26 mouse cellular contexts compared by ENCODE assay signal in the genomic region with DNA sequence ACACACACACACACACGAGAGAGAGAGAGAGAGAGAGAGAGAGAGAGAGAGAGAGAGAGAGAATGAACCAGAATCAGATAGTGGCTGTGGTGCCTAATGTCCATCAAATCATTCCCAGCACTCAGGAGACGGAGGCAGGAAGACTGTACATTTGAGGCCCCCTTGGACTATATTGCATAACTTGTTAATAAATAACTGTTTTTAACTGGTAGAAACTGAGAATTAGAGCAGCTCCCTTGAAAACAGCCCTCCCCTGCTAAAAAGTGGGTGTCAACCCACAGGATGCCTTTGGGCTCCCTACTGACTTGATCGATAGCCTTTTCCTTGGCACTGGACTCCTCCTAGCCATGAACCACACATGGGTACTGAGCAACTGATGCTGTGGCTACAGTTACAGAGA. TPM values are rescaled to one million over a fixed set of nuclear protein-coding genes. Genes with fewer than 3 reads are reported as not detected.
DNase-seq lines count a peak whose midpoint lies in the region; ATAC-seq lines count a peak whose summit lies in the region.
"Had no signal": no experiment of that assay in that cellular context is flagged by ENCODE, and none has a peak within 500 bp of the region (broad histone marks: within the 10 kb centered on the region; RNA-seq: fewer than 3 reads in every experiment).

No protein-coding gene starts in this region.

- H3K27me3 ChIP-seq in kidney, embryonic 15.5 days: no peaks in the 10 kb centered on the region
- no peaks in the 10 kb centered on the region for H3K27me3 ChIP-seq in kidney, embryonic 14.5 days (ENCODE audit: control insufficient read depth, insufficient read depth, low read length)
- H3K27me3 ChIP-seq in hindbrain, embryonic 10.5 days (ENCODE audit: insufficient read depth, poor library complexity, severe bottlenecking): no peaks in the 10 kb centered on the region
- H3K27me3 ChIP-seq: CH12.LX; embryonic facial prominence, embryonic 12.5 days; heart, embryonic 12.5 days; limb, embryonic 13.5 days; neural tube, embryonic 15.5 days had no signal

- H3K27ac ChIP-seq in kidney, embryonic 15.5 days: no peak overlapping the region
- no peak overlapping the region for H3K27ac ChIP-seq in kidney, embryonic 14.5 days (ENCODE audit: low read depth, low read length)
- peak overlapping the region; percentile 94; the same call in 1 of the 2 replicates for H3K27ac ChIP-seq in macrophage
- no peak overlapping the region for H3K27ac ChIP-seq in hindbrain, embryonic 10.5 days
- H3K27ac ChIP-seq: embryonic facial prominence, embryonic 12.5 days; hindbrain, postnatal 0 days; kidney, postnatal 0 days; limb, embryonic 13.5 days; midbrain, embryonic 10.5 days; neural tube, embryonic 15.5 days had no signal

- DNase-seq in NIH3T3 (ENCODE audit: low read depth): peak; percentile 49
- DNase-seq in kidney, postnatal 14 days: peak; percentile 32
- no peak for DNase-seq in hindbrain, embryonic 10.5 days (ENCODE audit: low spot score)
- DNase-seq in lung, adult 18-20 months: no peak
- DNase-seq: adrenal gland, adult 8-10 months; cerebellum, adult 18-20 months; cerebellum, postnatal 25 days; forebrain, postnatal 0 days; gastrocnemius, postnatal 14 days; heart, adult 18-20 months; heart, postnatal 10 days; layer of hippocampus, postnatal 36 days; right cerebral cortex, adult 18-20 months had no signal

- H3K9ac ChIP-seq in kidney, embryonic 15.5 days: no peak overlapping the region
- no peak overlapping the region for H3K9ac ChIP-seq in kidney, embryonic 14.5 days (ENCODE audit: low read depth, low read length)
- H3K9ac ChIP-seq: embryonic facial prominence, embryonic 12.5 days; forebrain, postnatal 0 days; heart, embryonic 12.5 days; limb, embryonic 13.5 days; neural tube, embryonic 15.5 days had no signal

- H3K9me3 ChIP-seq in kidney, embryonic 15.5 days (replicated peaks): no peaks in the 10 kb centered on the region
- H3K9me3 ChIP-seq in kidney, embryonic 14.5 days (ENCODE audit: control insufficient read depth, low read length): no peaks in the 10 kb centered on the region
- H3K9me3 ChIP-seq in hindbrain, embryonic 10.5 days: no peaks in the 10 kb centered on the region
- H3K9me3 ChIP-seq: embryonic facial prominence, embryonic 12.5 days; G1E; heart, embryonic 12.5 days; limb, embryonic 13.5 days; midbrain, embryonic 10.5 days; neural tube, embryonic 15.5 days had no signal

- H3K4me1 ChIP-seq in kidney, embryonic 15.5 days: no peaks in the 10 kb centered on the region
- no peaks in the 10 kb centered on the region for H3K4me1 ChIP-seq in kidney, embryonic 14.5 days (ENCODE audit: control insufficient read depth, insufficient read depth, low read length)
- H3K4me1 ChIP-seq in hindbrain, embryonic 10.5 days (replicated peaks): no peaks in the 10 kb centered on the region
- H3K4me1 ChIP-seq: embryonic facial prominence, embryonic 12.5 days; heart, embryonic 12.5 days; midbrain, embryonic 10.5 days; neural tube, embryonic 15.5 days had no signal

- H3K79me2 ChIP-seq in macrophage (ENCODE audit: inconsistent target): peaks cover 91% of the 10 kb centered on the region

- 0 out of 2 replicates have a peak, but pooled peaks have one; percentile 25 for ATAC-seq in kidney, embryonic 15.5 days (replicated peaks; ENCODE audit: low FRiP score)
- ATAC-seq in kidney, embryonic 14.5 days (ENCODE audit: low FRiP score, low TSS enrichment): no peak
- ATAC-seq: activated CD4-positive, CD25-positive, alpha-beta regulatory T cell, adult 4 months; forebrain, postnatal 0 days; hindbrain, postnatal 0 days had no signal

- H3K4me3 ChIP-seq in kidney, embryonic 15.5 days (replicated peaks): no peak overlapping the region
- H3K4me3 ChIP-seq in kidney, embryonic 14.5 days (ENCODE audit: low read length): no peak overlapping the region
- no peak overlapping the region for H3K4me3 ChIP-seq in macrophage (ENCODE audit: inconsistent target)
- H3K4me3 ChIP-seq in hindbrain, embryonic 10.5 days: no peak overlapping the region
- H3K4me3 ChIP-seq: embryonic facial prominence, embryonic 12.5 days; heart, embryonic 12.5 days; limb, embryonic 13.5 days; midbrain, embryonic 10.5 days; neural tube, embryonic 15.5 days had no signal

- no peak overlapping the region for H3K4me2 ChIP-seq in kidney, embryonic 15.5 days
- no peak overlapping the region for H3K4me2 ChIP-seq in kidney, embryonic 14.5 days (replicated peaks; ENCODE audit: low read depth, low read length)
- H3K4me2 ChIP-seq: embryonic facial prominence, embryonic 12.5 days; heart, embryonic 12.5 days; limb, embryonic 13.5 days; neural tube, embryonic 15.5 days had no signal

- WGBS in kidney, embryonic 15.5 days: 63% methylated on average over 2 of the region's 3 CpGs
- WGBS in kidney, embryonic 14.5 days: 63% methylated on average over 3 of the region's 3 CpGs
- WGBS in macrophage (ENCODE audit: missing documents): 100% methylated on average over 2 of the region's 3 CpGs
- whole genome bisulfite sequencing in hindbrain, embryonic 10.5 days: 76% methylated on average over 3 of the region's 3 CpGs

- no peaks in the 10 kb centered on the region for H3K36me3 ChIP-seq in kidney, embryonic 15.5 days
- no peaks in the 10 kb centered on the region for H3K36me3 ChIP-seq in kidney, embryonic 14.5 days (ENCODE audit: control insufficient read depth, insufficient read depth, low read length)
- no peaks in the 10 kb centered on the region for H3K36me3 ChIP-seq in macrophage (ENCODE audit: inconsistent target)
- no peaks in the 10 kb centered on the region for H3K36me3 ChIP-seq in hindbrain, embryonic 10.5 days
- H3K36me3 ChIP-seq: embryonic facial prominence, embryonic 12.5 days; G1E; heart, embryonic 12.5 days; limb, embryonic 13.5 days; midbrain, embryonic 10.5 days; neural tube, embryonic 15.5 days had no signal

RNA-seq across cellular contexts. Expression of a gene that starts 11.0 kb away (rescaled TPM):
- 40.0 and 43.8 TPM in 2 replicates for polyA plus RNA-seq in kidney, embryonic 15.5 days (2015; fragmentation: Nextera tagmentation; extraction: Ambion mirVana)
- polyA plus RNA-seq in kidney, embryonic 14.5 days (2014; fragmentation: Nextera tagmentation; extraction: Ambion mirVana): 28.1 and 34.7 TPM in 2 replicates
- total RNA-seq in macrophage (2018; cell fraction: chromatin; rRNA removed): 100 to 1,000 TPM; 156 to 576 (median 276) TPM
- 100 to 1,000 TPM; 366 to 589 (median 493) TPM for total RNA-seq in macrophage (2018; cell fraction: cytosol; rRNA removed)
- 100 to 1,000 TPM; 214 to 424 (median 305) TPM for total RNA-seq in macrophage (2018; cell fraction: nucleus; rRNA removed)
- 355 to 520 TPM (median 453 TPM) in 3 replicates for polyA plus RNA-seq in macrophage (2018)
- 7.4 and 8.7 TPM in 2 replicates for polyA plus RNA-seq in hindbrain, embryonic 10.5 days (2016; fragmentation: Nextera tagmentation; extraction: Ambion mirVana)

RNA-seq across cellular contexts. Expression of a gene that starts 49.2 kb away (rescaled TPM):
- polyA plus RNA-seq in kidney, embryonic 15.5 days (2015; fragmentation: Nextera tagmentation; extraction: Ambion mirVana): 34.1 and 35.0 TPM in 2 replicates
- polyA plus RNA-seq in kidney, embryonic 14.5 days (2014; fragmentation: Nextera tagmentation; extraction: Ambion mirVana): 27.0 and 38.3 TPM in 2 replicates
- total RNA-seq in macrophage (2018; cell fraction: chromatin; rRNA removed): 10 to 100 TPM in 21 of 26 experiments, 1 to 10 TPM in 5; 5.5 to 54.8 (median 24.7) TPM
- 10 to 100 TPM in 19 of 26 experiments, 1 to 10 TPM in 7; 7.6 to 14.8 (median 11.4) TPM for total RNA-seq in macrophage (2018; cell fraction: cytosol; rRNA removed)
- 10 to 100 TPM in 21 of 26 experiments, 1 to 10 TPM in 5; 7.8 to 45.5 (median 16.5) TPM for total RNA-seq in macrophage (2018; cell fraction: nucleus; rRNA removed)
- 7.5 to 12.1 TPM (median 11.7 TPM) in 3 replicates for polyA plus RNA-seq in macrophage (2018)
- 35.0 and 38.1 TPM in 2 replicates for polyA plus RNA-seq in hindbrain, embryonic 10.5 days (2016; fragmentation: Nextera tagmentation; extraction: Ambion mirVana)

Comparison
In these comparisons a context has a peak if more than half of its experiments do, and no peak if none do; other contexts are left out.
1. DNase-seq: peak in NIH3T3 (single experiment) and kidney, postnatal 14 days (single experiment); none in hindbrain, embryonic 10.5 days (single experiment) and lung, adult 18-20 months (0 of 2).